Mouse (Mus musculus) liver, embryonic 12.5 days (tissue): ENCODE results near the gene Phf23. TPM values are rescaled to one million over a fixed set of nuclear protein-coding genes. Genes with fewer than 3 reads are reported as not detected.

Experiments
- ATAC-seq: fragments of 200-750 bp; cut with Nextera tagmentation; 2 replicates; pipeline ENCODE4 v1.8.0; 2017; ENCODE audit warnings: moderate number of reproducible peaks, mild to moderate bottlenecking, moderate library complexity
- H3K27ac ChIP-seq: fragments of 300-500 bp; sonication (generic); 2 replicates; pipeline ENCODE4 v1.5.1; 2016; ENCODE audit warnings: mild to moderate bottlenecking
- H3K27me3 ChIP-seq: fragments of 300-500 bp; sonication (generic); replicated peaks from 2 replicates; pipeline ENCODE4 v1.6.1; 2016; ENCODE audit warnings: mild to moderate bottlenecking, moderate library complexity
- H3K36me3 ChIP-seq: fragments of 300-500 bp; sonication (generic); 2 replicates; pipeline ENCODE4 v1.6.1; 2016; ENCODE audit warnings: mild to moderate bottlenecking, moderate library complexity
- H3K4me1 ChIP-seq: fragments of 300-500 bp; sonication (generic); 2 replicates; pipeline ENCODE4 v1.6.1; 2016
- H3K4me2 ChIP-seq: fragments of 300-500 bp; sonication (generic); 2 replicates; pipeline ENCODE4 v1.6.1; 2016; ENCODE audit warnings: mild to moderate bottlenecking, moderate library complexity
- H3K4me3 ChIP-seq: fragments of 300-500 bp; sonication (generic); 2 replicates; pipeline ENCODE4 v1.5.1; 2016; ENCODE audit warnings: mild to moderate bottlenecking, moderate library complexity
- H3K9ac ChIP-seq: fragments of 300-500 bp; sonication (generic); 2 replicates; pipeline ENCODE4 v1.6.1; 2016; ENCODE audit warnings: mild to moderate bottlenecking, moderate library complexity
- H3K9me3 ChIP-seq: fragments of 300-500 bp; sonication (generic); replicated peaks from 2 replicates; pipeline ENCODE4 v1.6.1; 2016; ENCODE audit warnings: mild to moderate bottlenecking, moderate library complexity
- WGBS: fragments of 180-500 bp; shearing (Covaris S2); methylation state at CpG from one replicate; pipeline ENCODE4 v1.1.7; 2016; ENCODE audit not compliant: insufficient replicate concordance; 5-methylcytosine and 5-hydroxymethylcytosine counted together
- polyA plus RNA-seq: library from polyadenylated mRNA; unstranded; fragments of >200 nt; fragmentation: Nextera tagmentation; extraction: Ambion mirVana; gene quantifications from 2 replicates; pipeline ENCODE4 v1.2.1, GENCODE M21; 2016

The Phf23 gene
- polyA plus RNA-seq, 1 experiment from 2014 or later: 39.5 TPM

DNA sequence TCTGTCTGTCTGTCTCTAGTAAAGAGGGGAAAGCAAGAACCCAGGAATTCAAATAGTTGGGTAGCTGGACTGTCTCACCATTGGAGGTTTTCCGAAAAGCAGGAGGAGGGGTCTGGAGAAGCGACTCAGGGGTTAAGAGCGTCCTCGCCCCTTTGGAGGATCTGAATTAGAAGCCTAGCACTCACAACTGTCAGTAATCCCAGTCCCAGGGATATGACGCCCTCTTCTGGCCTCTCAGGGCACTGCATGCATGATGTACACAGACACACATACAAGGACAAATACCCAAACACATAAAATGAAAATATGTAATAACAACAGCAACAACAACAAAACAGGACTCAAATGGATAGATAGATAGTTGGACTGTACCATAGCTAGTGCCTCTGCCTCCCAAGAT lies 35.0 kb upstream of the Phf23 start:
- peaks cover 83% of the 10 kb centered on the region for H3K27me3 ChIP-seq
- no peak for ATAC-seq
- WGBS: 31% methylated on average over 5 of the region's 5 CpGs
- H3K36me3 ChIP-seq: no peaks in the 10 kb centered on the region
- H3K4me2 ChIP-seq: no peak overlapping the region
- H3K9ac ChIP-seq: no peak overlapping the region
- peaks cover 6% of the 10 kb centered on the region for H3K4me1 ChIP-seq
- H3K4me3 ChIP-seq: no peak overlapping the region
- H3K9me3 ChIP-seq: no peaks in the 10 kb centered on the region
- H3K27ac ChIP-seq: no peak overlapping the region

DNA sequence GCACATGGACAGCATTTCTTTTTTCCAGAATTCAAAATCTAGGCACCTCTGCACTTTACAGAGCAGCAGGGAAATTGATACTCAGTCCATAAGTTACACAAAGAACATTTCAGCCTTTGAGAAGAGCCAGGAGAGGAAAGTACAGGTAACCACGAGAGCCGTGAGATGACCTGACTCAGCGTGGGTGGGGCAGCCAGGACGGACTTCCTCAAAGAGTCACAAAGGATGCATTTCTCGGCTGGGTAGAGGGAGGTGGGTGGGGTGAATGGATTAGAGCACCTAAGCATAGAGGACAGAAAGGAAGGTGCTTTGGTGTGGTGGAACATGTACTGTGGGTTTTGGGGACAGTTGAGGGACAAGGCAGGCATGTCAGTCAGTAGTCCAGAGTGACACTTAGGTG lies 33.7 kb upstream of the Phf23 start:
- Histone ChIP-seq H3K9ac (no peak overlapping the region), H3K9me3 (no peaks in the 10 kb centered on the region), H3K27me3 (peaks cover 89% of the 10 kb centered on the region), H3K27ac (no peak overlapping the region), H3K4me1 (peaks cover 18% of the 10 kb centered on the region), H3K4me2 (no peak overlapping the region), H3K4me3 (no peak overlapping the region), H3K36me3 (no peaks in the 10 kb centered on the region)
- no peak for ATAC-seq
- 13% methylated on average over 5 of the region's 5 CpGs for WGBS

DNA sequence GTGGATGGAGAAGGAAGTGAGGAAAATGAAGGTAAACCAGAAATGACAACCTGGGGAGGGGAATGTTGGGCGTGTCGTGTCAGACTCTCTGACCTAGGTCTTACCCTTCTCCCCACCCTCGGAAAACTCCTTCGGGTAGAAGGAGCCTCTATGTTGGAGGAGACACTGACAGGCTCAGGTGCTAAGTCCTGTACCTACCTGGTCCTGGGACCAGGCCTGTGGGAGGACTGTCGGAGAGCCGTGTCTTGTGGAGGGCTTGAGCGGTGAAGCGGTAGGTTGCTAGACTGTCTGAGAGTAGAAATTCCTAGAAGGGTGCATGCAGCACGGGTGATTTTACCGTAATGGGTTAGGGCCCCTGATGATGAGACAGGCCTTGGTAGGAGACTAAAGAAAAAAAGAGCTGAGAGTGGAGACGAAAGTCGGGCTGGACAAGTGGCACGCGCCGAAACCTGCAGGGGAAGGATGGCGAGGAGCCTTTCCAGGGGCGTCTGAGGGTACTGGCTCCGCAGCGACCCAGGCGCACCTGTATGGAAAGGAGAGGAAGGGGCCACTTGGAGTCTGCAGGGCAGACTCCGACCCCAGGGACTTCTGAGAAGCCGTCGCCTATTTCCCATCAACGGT lies 30.8 kb upstream of the Phf23 start, which contains the start of gene Cldn7:
Cldn7 (plus strand) TSS at position 130 of the 621 bp plus-strand sequence.
- Histone ChIP-seq H3K9me3 (no peaks in the 10 kb centered on the region), H3K4me3 (peak within 1 kb of the TSS; percentile 50), H3K27ac (no peak within 1 kb of the TSS), H3K4me2 (peak within 1 kb of the TSS; percentile 49), H3K9ac (no peak within 1 kb of the TSS), H3K27me3 (peaks cover 88% of the 10 kb centered on the region), H3K4me1 (peaks cover 25% of the 10 kb centered on the region), H3K36me3 (peaks cover 15% of the 10 kb centered on the region)
- no peak for ATAC-seq
- WGBS: 11% methylated on average over 24 of the region's 24 CpGs

DNA sequence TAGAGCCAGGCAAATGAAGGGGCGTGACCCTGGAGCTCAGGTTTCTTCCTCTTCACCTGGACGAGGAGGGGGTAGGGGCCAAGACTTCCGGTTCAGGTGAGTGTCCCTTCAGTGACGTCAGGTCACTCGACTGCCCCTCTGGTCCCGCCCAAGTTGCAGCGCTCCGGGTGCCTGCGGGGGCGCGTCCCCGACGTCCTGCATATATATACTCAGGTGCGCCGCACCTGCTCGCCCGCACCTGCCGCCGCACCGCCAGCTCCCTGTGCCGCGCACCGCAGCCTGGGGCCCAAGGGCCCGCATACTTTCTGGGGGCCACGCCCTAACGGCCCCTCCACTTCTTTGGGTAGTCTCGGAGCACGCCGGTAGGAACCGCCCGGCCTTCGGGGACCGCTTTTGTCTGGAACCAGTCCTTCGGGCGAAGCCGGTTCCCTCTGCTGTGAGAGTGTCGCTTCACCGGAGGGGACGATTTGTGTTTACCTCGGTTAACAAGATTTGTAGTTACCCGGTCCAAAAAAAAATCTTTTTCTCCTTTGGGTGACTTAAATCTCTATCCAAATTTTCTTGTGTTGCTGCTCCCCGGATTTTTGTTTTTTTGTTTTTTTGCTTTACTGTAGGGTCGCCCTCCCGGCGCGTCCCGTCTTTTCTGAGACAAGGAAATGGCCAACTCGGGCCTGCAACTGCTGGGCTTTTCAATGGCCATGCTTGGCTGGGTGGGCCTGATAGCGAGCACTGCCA lies 30.1 kb upstream of the Phf23 start:
- peaks cover 85% of the 10 kb centered on the region for H3K27me3 ChIP-seq

DNA sequence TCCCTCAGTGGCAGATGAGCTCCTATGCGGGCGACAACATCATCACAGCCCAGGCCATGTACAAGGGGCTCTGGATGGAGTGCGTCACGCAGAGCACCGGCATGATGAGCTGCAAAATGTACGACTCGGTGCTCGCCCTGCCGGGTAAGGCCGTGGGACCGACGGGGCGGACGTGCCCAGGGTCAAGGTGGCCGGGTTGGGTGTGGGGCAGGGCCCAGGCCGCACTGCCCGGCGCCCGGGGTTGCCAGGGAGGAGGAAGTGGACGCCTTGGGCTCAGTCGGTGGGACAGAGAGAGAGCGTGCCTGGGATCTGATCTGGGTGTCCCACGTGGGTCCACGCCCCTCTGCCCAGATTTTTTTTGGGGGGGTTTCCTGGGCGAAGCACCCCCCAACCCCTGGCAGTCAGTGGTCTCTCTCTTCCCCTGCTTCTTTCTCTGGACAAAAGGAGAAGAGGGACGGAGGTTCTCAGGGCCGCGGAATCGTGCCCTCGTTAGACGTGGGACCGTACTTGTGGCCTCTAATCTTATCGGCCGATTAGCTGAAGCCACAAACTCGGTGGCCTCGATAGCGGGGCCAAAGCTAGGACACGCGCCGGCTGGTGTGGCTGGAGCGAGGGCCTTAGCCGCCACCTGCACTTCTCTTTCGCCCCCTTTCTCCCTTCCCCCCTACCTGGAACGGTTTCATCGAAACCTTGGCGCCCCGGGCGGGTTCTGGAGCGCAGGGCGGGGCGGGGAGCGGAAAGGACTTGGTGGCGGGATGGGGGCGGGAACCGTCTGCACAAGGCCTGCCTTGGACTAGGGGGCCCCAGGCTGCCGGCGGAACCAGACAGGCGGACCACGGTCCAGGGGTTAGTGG lies 29.3 kb upstream of the Phf23 start:
- peak; percentile 47 for ATAC-seq
- 1% methylated on average over 58 of the region's 59 CpGs for WGBS
- Histone ChIP-seq H3K4me2 (peak overlapping the region; percentile 74), H3K9me3 (no peaks in the 10 kb centered on the region), H3K4me1 (peaks cover 25% of the 10 kb centered on the region), H3K27me3 (peaks cover 77% of the 10 kb centered on the region), H3K27ac (no peak overlapping the region), H3K36me3 (peaks cover 26% of the 10 kb centered on the region), H3K4me3 (peak overlapping the region; percentile 50), H3K9ac (peak overlapping the region; percentile 39)

More for the DNA sequence above, 30.1 kb upstream of the Phf23 start:
- no peak for ATAC-seq
- Histone ChIP-seq H3K9ac (no peak overlapping the region), H3K36me3 (peaks cover 22% of the 10 kb centered on the region), H3K4me3 (peak overlapping the region; percentile 50), H3K4me1 (peaks cover 25% of the 10 kb centered on the region), H3K9me3 (no peaks in the 10 kb centered on the region), H3K4me2 (peak overlapping the region; percentile 74), H3K27ac (no peak overlapping the region)
- 3% methylated on average over 48 of the region's 49 CpGs for WGBS

DNA sequence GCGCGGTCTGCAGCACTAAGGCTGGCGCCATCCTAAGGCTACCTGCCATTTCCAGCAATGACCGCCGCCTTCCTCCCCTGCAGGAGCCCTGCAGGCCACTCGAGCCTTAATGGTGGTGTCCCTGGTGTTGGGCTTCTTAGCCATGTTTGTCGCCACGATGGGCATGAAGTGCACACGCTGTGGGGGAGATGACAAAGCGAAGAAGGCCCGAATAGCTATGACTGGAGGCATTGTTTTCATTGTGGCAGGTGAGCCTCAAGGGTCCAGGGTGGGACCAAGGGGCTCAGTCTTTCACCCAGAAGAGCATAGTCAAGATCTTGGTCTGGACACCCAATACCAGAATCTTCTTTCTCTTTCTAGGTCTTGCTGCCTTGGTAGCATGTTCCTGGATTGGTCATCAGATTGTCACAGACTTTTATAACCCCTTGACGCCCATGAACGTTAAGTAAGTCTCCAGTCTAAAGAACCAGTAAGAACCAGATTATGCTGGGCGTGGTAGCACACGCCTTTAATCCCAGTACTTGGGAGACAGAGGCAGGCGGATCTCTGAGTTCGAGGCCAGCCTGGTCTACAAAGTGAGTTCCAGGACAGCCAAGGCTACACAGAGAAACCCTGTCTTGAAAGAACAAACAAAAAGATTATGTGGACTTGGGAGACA lies 28.6 kb upstream of the Phf23 start:
- H3K27me3 ChIP-seq: peaks cover 69% of the 10 kb centered on the region
- ATAC-seq: no peak
- H3K4me1 ChIP-seq: peaks cover 25% of the 10 kb centered on the region
- peak overlapping the region; percentile 50 for H3K4me3 ChIP-seq
- 31% methylated on average over 17 of the region's 17 CpGs for WGBS
- no peaks in the 10 kb centered on the region for H3K9me3 ChIP-seq
- peak overlapping the region; percentile 74 for H3K4me2 ChIP-seq
- peaks cover 34% of the 10 kb centered on the region for H3K36me3 ChIP-seq
- no peak overlapping the region for H3K27ac ChIP-seq
- peak overlapping the region; percentile 39 for H3K9ac ChIP-seq

DNA sequence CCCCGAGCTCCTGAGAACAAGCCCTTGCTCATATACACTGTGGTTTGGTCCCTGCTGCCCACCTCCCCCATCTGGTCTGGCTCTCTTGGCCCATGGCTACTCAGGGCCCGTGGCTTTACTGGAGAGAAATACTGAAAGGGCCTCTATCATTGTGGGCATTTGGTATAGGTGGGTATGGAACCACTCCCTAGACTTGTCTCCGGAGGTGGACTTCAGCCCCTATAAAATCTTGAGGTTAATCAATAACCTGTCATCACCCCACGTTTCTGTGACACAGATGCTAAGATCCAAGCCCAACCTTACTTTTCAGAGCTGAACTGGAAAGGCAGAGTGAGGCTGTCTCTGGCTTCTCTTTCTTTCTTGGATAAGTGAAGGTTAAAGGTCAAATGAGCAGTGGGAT lies 26.8 kb upstream of the Phf23 start:
- Histone ChIP-seq H3K4me2 (no peak overlapping the region), H3K4me3 (no peak overlapping the region), H3K27me3 (peaks cover 51% of the 10 kb centered on the region), H3K4me1 (peaks cover 25% of the 10 kb centered on the region), H3K9me3 (no peaks in the 10 kb centered on the region), H3K9ac (no peak overlapping the region), H3K36me3 (peaks cover 50% of the 10 kb centered on the region), H3K27ac (no peak overlapping the region)
- ATAC-seq: no peak
- WGBS: 72% methylated on average over 4 of the region's 4 CpGs

DNA sequence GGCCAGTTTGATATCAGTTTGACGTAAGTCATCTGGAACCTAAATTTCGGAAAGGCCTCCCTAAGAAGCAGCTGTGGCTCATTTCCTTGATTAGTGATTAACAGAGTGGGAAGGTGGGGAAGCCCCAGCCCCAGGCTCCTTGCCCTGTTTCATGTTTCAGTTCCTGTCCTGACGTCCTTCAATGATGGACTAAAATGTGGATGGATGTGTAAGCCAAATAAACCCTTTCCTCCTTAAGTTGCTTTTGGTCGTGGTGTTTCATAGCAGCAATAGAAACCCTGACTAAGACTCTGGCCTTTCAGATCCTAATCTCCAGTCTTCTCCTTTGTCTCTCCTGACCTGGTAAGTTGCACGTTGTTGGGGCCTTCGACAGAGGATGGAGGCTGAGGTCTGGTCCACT lies 25.4 kb upstream of the Phf23 start:
- Histone ChIP-seq H3K9ac (no peak overlapping the region), H3K4me2 (no peak overlapping the region), H3K9me3 (no peaks in the 10 kb centered on the region), H3K4me1 (peaks cover 23% of the 10 kb centered on the region), H3K27me3 (peaks cover 37% of the 10 kb centered on the region), H3K36me3 (peaks cover 64% of the 10 kb centered on the region), H3K4me3 (no peak overlapping the region), H3K27ac (no peak overlapping the region)
- no peak for ATAC-seq
- WGBS: 76% methylated on average over 6 of the region's 6 CpGs

DNA sequence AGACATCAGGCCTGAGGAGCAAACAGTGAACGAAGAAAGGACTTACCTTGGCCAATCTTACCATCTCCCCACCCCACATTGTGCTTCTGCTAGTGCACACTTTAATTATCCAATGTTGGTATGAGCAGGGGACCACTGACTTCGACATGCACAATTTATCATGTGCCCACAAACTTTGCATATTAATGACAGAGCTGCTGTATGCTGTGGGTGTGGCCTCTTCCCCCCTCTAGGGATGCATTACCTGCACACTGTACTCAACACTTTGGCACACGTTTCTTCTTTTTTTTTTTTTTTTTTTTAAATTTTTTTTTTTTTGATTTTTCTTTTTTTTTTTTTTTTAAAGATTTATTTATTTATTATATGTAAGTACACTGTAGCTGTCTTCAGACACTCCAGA lies 24.8 kb upstream of the Phf23 start:
- ATAC-seq: no peak; the same call in 1 of the 2 replicates
- H3K27ac ChIP-seq: no peak overlapping the region
- H3K27me3 ChIP-seq: peaks cover 31% of the 10 kb centered on the region
- H3K9ac ChIP-seq: no peak overlapping the region
- peaks cover 70% of the 10 kb centered on the region for H3K36me3 ChIP-seq
- WGBS: 68% methylated on average over 3 of the region's 3 CpGs
- peaks cover 17% of the 10 kb centered on the region for H3K4me1 ChIP-seq
- no peak overlapping the region for H3K4me3 ChIP-seq
- no peak overlapping the region for H3K4me2 ChIP-seq
- no peaks in the 10 kb centered on the region for H3K9me3 ChIP-seq

DNA sequence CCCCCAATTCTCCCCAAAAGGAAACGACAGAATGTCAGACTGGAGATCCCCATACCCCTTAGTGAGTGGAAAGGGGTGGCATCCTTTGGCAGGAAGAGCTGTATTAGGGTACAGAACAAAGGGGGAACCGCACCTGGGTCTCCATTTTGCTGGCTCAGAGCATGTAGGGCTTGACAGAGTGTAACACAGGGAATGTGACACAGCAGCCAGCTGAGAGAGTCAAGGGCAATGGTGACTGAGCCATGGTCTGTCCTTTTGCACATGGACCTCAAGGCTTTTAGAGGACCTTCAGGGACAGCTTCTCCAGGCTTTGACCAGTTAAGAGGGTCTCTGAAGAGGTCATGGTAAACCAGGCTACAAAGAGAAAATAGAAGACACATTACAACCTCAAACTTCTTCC lies 20.7 kb upstream of the Phf23 start:
- Histone ChIP-seq H3K4me2 (no peak overlapping the region), H3K36me3 (peaks cover 82% of the 10 kb centered on the region), H3K27ac (no peak overlapping the region), H3K9ac (no peak overlapping the region), H3K9me3 (no peaks in the 10 kb centered on the region), H3K4me3 (no peak overlapping the region), H3K4me1 (peaks cover 10% of the 10 kb centered on the region), H3K27me3 (no peaks in the 10 kb centered on the region)
- WGBS: 86% methylated on average over 2 of the region's 2 CpGs
- ATAC-seq: no peak

DNA sequence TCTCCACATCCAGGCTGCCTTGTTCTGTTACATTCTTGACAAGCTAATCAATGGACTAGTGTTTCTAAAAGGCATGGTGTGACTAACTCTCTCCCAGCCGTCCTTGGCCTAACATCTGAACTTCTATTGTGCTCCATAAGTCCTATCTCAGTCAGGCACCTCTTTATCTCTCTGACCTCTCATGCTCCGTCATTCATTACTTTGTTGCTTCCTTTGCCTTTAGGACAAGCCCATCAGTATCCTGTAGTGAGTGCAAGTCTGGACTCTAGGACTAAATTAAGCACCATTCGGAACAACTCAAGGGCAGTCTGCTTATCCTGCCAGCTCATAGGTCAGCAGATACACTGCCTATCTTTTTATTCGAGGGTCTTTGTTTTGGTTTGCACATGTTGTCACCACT lies 19.3 kb upstream of the Phf23 start:
- WGBS: 60% methylated on average over 4 of the region's 4 CpGs
- Histone ChIP-seq H3K4me3 (no peak overlapping the region), H3K36me3 (peaks cover 72% of the 10 kb centered on the region), H3K9ac (no peak overlapping the region), H3K9me3 (no peaks in the 10 kb centered on the region), H3K27ac (no peak overlapping the region), H3K4me1 (peaks cover 10% of the 10 kb centered on the region), H3K4me2 (no peak overlapping the region), H3K27me3 (no peaks in the 10 kb centered on the region)
- ATAC-seq: no peak
